Mouse (Mus musculus): ENCODE results near the gene Msantd3. TPM values are rescaled to one million over a fixed set of nuclear protein-coding genes. Genes with fewer than 3 reads are reported as not detected.

Msantd3 gene
- polyA plus RNA-seq, 1 experiment, result 47.3 TPM

Other genes starting within 250 kb of the Msantd3 start
- gene Tex10, start 66.5 kb upstream of the Msantd3 start, polyA plus RNA-seq (2012; fragmentation: generic; extraction: Trizol), result 17.1 TPM
- gene Tmeff1, start 45.2 kb downstream of the Msantd3 start, polyA plus RNA-seq (2012; fragmentation: generic; extraction: Trizol), result 22.7 TPM
- gene Cavin4, start 123.6 kb downstream of the Msantd3 start, polyA plus RNA-seq (2012; fragmentation: generic; extraction: Trizol), result 23.2 TPM